Mouse (Mus musculus) heart, adult 2 months (tissue): ENCODE measurements around the gene Bzw2.

Experiments used
- CTCF ChIP-seq: fragments of 200-600 bp; IDR thresholded peaks from 2 replicates; pipeline ENCODE4 v1.8.1; 2022; ENCODE audit warnings: antibody characterized with exemption, mild to moderate bottlenecking, moderate library complexity
- POLR2A ChIP-seq: fragments of 200-500 bp; IDR thresholded peaks from 2 replicates; pipeline ENCODE4 v1.6.1; 2011; ENCODE audit warnings: mild to moderate bottlenecking, low read depth, low read length, control low read depth; ENCODE audit not compliant: insufficient read depth

- TF ChIP-seq CTCF, result no peak
- no peak for TF ChIP-seq POLR2A
Observed at GRCm38 (mm10) chr12:36046196-36046595, 111.7 kb downstream of the Bzw2 start.
